Mouse (Mus musculus) subcutaneous adipose tissue, adult 2 months (tissue): Measurements from ENCODE around the gene Phf11b. TPM values are rescaled to one million over a fixed set of nuclear protein-coding genes. Genes with fewer than 3 reads are reported as not detected.

Experiments used
- polyA plus RNA-seq: library from polyadenylated mRNA; depleted of rRNA; stranded (reverse); fragments of >200 nt; gene quantifications from 2 replicates; pipeline ENCODE4 v1.2.3, GENCODE M21; 2012; ENCODE audit warnings: low replicate concordance; rRNA removed

Phf11b gene
- 1.9 and 2.0 TPM in 2 replicates for polyA plus RNA-seq

DNA sequence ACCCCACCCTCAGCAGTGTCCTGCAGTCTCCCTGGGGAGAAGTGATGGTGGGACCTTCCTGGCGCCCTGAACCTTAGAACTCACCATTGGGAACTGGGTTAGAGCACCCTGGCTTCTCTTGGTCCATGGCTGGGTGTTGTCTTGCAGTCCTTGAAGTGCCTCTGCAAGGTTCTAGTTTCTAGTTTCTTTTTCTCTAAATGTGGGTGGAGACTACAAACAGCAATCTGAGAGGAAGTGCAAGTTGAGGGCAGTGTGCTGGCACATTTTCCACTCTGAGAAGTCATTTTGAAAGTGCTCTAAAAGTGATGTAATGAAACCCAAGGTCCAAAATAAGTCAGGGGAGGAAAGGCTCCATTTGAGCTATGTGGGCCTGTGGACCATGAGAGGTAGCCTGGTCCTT, at the start of gene Phf11b:
Gene Phf11b, minus strand, starts transcription at position 163 of the 400 bp plus-strand sequence.

DNA sequence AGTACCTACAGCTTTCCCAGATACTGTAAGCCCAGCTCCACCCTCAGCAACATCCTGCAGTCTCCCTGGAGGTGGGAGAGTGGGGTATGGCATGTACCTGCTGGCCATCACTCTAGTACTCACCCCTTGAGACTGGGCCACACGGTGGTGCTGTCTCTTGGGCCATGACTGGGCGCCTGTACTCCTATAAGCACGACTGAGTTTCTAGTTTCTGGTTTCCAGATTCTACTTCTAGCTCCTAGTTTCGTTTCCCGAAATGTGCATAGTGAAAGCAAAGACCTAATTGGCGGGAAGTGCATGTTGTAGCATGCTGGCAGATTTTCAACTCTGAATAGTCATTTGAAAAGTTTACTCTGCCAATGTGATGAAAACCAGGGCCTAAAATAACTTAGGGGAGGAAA, 24.1 kb upstream of the Phf11b start, which contains the start of gene Phf11d:
Gene Phf11d, minus strand, starts transcription at position 227 of the 401 bp plus-strand sequence.

DNA sequence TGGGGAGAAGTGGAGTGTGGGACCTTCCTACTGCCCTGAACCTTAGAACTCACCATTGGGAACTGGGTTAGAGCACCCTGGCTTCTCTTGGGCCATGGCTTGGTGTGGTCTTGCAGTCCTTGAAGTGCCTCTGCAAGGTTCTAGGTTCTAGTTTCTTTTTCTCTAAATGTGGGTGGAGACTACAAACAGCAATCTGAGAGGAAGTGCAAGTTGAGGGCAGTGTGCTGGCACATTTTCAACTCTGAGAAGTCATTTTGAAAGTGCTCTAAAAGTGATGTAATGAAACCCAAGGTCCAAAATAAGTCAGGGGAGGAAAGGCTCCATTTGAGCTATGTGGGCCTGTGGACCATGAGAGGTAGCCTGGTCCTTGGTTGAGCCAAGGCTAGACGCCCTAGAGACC, 43.8 kb downstream of the Phf11b start, which contains the start of gene Phf11a:
Gene Phf11a, minus strand, starts transcription at position 132 of the 400 bp plus-strand sequence.

Other genes with a start within 250 kb of the Phf11b start
- not detected in 2 replicates for gene 1700129C05Rik, start 198.5 kb downstream of the Phf11b start, polyA plus RNA-seq
- gene Gm5142, start 162.6 kb downstream of the Phf11b start, polyA plus RNA-seq = not detected in 2 replicates
- 11.4 and 22.4 TPM in 2 replicates for gene Rcbtb1, start 140.1 kb downstream of the Phf11b start, polyA plus RNA-seq
- 0.14 TPM in 1 of 2 replicates, not detected in the other for gene Gm6904, start 81.1 kb downstream of the Phf11b start, polyA plus RNA-seq
- 1.4 and 2.7 TPM in 2 replicates for gene Phf11a, start 43.8 kb downstream of the Phf11b start, polyA plus RNA-seq
- gene Phf11d, start 24.1 kb upstream of the Phf11b start, polyA plus RNA-seq = 18.3 and 19.7 TPM in 2 replicates
- 0.59 and 0.72 TPM in 2 replicates for gene Phf11c, start 54.0 kb upstream of the Phf11b start, polyA plus RNA-seq
- 3.5 and 6.6 TPM in 2 replicates for gene Setdb2, start 99.5 kb upstream of the Phf11b start, polyA plus RNA-seq
- 12.6 and 22.0 TPM in 2 replicates for gene Cab39l, start 99.6 kb upstream of the Phf11b start, polyA plus RNA-seq